22 mouse cellular contexts compared by ENCODE assay signal in the genomic region with DNA sequence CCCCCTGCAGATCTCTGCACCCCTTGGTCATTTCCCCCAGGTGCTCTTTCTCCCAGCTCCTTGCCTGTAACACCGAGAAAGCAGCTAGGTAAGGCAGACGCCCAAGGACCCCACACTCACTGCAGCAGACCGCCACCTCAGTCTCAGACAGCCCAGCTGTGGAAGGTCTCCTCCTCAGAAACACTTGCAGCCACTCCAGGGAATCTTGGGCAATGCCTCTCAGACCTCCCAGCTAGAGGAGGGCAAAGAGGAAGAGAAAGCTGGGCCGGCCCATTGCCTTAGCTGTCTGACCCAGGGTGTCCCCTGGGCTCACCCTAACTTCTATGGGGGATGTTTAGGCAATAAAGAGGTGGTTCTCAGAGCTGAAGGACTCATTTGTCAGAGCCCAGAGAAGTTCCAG. TPM values are rescaled to one million over a fixed set of nuclear protein-coding genes. Genes with fewer than 3 reads are reported as not detected.
A peak's percentile ranks its signal among the peaks of the same experiment; 100 is the strongest.
DNase-seq lines count a peak whose midpoint lies in the region.
"Had no signal": no experiment of that assay in that cellular context is flagged by ENCODE, and none has a peak within 500 bp of the region (broad histone marks: within the 10 kb centered on the region; RNA-seq: fewer than 3 reads in every experiment).

Gene Plin1, minus strand, starts transcription at position 282 of the 400 bp plus-strand sequence.

- intact Hi-C loops in left cerebral cortex, postnatal 25 days (cut with DNase I) = no loop called here

- DNase-seq in urinary bladder, adult 2 months (ENCODE audit: low spot score) = no peak
- DNase-seq in urinary bladder, postnatal 14 days (ENCODE audit: low spot score) = no peak
- DNase-seq in lung, postnatal 14 days = peak; percentile 26
- no peak for DNase-seq in layer of hippocampus, adult 8-10 months (ENCODE audit: low spot score in 2 of 2)
- no peak for DNase-seq in testis, postnatal 10 days (ENCODE audit: low spot score)
- no peak for DNase-seq in left cerebral cortex, postnatal 25 days (ENCODE audit: low spot score in 2 of 2)
- DNase-seq: cerebellum, adult 11-12 months; heart, adult 11 months; kidney, adult 18-20 months; retina, postnatal 1 day; thymus, postnatal 4 days had no signal

- peaks cover 14% of the 10 kb centered on the region for H3K4me1 ChIP-seq in brown adipose tissue, adult 24 weeks (ENCODE audit: control insufficient read depth, insufficient read depth, insufficient read length, low read length)
- H3K4me1 ChIP-seq: embryonic facial prominence, embryonic 12.5 days; heart, embryonic 15.5 days; neural tube, embryonic 15.5 days had no signal

- H3K4me3 ChIP-seq in brown adipose tissue, adult 24 weeks (ENCODE audit: insufficient read depth, low read depth, low read length) = peak within 1 kb of the TSS; percentile 83
- H3K4me3 ChIP-seq: embryonic facial prominence, embryonic 12.5 days; heart, embryonic 15.5 days; limb, embryonic 12.5 days; neural tube, embryonic 15.5 days had no signal

- H3K27ac ChIP-seq in brown adipose tissue, adult 24 weeks (replicated peaks; ENCODE audit: low read depth, low read length) = peak within 1 kb of the TSS; percentile 100
- H3K27ac ChIP-seq: embryonic facial prominence, embryonic 12.5 days; heart, embryonic 15.5 days; hindbrain, embryonic 14.5 days; limb, embryonic 12.5 days; neural tube, embryonic 15.5 days had no signal

RNA-seq across cellular contexts. Expression of gene Plin1, which starts in this region (rescaled TPM):
- 18.0 and 30.2 TPM in 2 replicates for polyA plus RNA-seq in urinary bladder, adult 2 months (2012; rRNA removed)
- 1,266 and 1,376 TPM in 2 replicates for polyA plus RNA-seq in brown adipose tissue, adult 24 weeks (2012; ENCODE audit: insufficient read depth, insufficient read length, missing spikeins)
- under 1 TPM in 3 of 4 experiments, not detected in 1; 0.21 to 0.93 (median 0.31) TPM for total RNA-seq in layer of hippocampus, adult 8-10 months (2022)
- not detected for total RNA-seq in left cerebral cortex, postnatal 25 days (2021)
- total RNA-seq: left cerebral cortex, adult 18-20 months had no signal
- polyA plus RNA-seq: CD4-positive, CD25-positive, alpha-beta regulatory T cell, adult 4 months; embryonic facial prominence, embryonic 12.5 days; heart, embryonic 15.5 days; limb, embryonic 12.5 days; liver, embryonic 16.5 days; midbrain, embryonic 11.5 days; stomach, embryonic 14.5 days had no signal

Comparison
In these comparisons a context has a peak if more than half of its experiments do, and no peak if none do; other contexts are left out.
1. RNA of gene Plin1 (polyA plus RNA-seq): 1,266 to 1,376 TPM in brown adipose tissue, adult 24 weeks; 18.0 to 30.2 TPM in urinary bladder, adult 2 months; every median in the first group is over 10 times any median in the second.